Mouse (Mus musculus) C2C12 (cell line): Measurements from ENCODE around the gene Slc38a6. TPM values are rescaled to one million over a fixed set of nuclear protein-coding genes. Genes with fewer than 3 reads are reported as not detected.
A peak's percentile ranks its signal among the peaks of the same experiment; 100 is the strongest.

Source experiments
- H3K27me3 ChIP-seq: one replicate; pipeline ENCODE4 v1.6.1; 2011; ENCODE audit not compliant: control insufficient read depth, insufficient read depth, insufficient read length
- H3K36me3 ChIP-seq: one replicate; pipeline ENCODE4 v1.6.1; 2011; ENCODE audit not compliant: control insufficient read depth, insufficient read depth
- H3K4me3 ChIP-seq: one replicate; pipeline ENCODE4 v1.5.1; 2011; ENCODE audit warnings: mild to moderate bottlenecking, control low read depth; ENCODE audit not compliant: poor library complexity, insufficient read depth, severe bottlenecking
- H3K79me2 ChIP-seq: one replicate; pipeline ENCODE4 v1.6.1; 2011; ENCODE audit not compliant: control insufficient read depth, insufficient read depth
- H3K79me3 ChIP-seq: one replicate; pipeline ENCODE4 v1.6.1; 2011; ENCODE audit warnings: low read depth, control low read depth
- H3ac ChIP-seq: one replicate; pipeline ENCODE3; 2011; ENCODE audit warnings: low read depth; ENCODE audit not compliant: control insufficient read depth, insufficient read length
- CEBPB ChIP-seq: IDR thresholded peaks from one replicate; pipeline ENCODE4 v1.6.1; 2011; ENCODE audit warnings: low read depth, mild to moderate bottlenecking, control low read depth, moderate library complexity
- CTCF ChIP-seq: IDR thresholded peaks from one replicate; pipeline ENCODE4 v1.5.1; 2011; ENCODE audit not compliant: control insufficient read depth, insufficient read depth, insufficient read length
- FOSL1 ChIP-seq: IDR thresholded peaks from one replicate; pipeline ENCODE4 v1.8.0; 2011; ENCODE audit warnings: mild to moderate bottlenecking, low read length; ENCODE audit not compliant: poor library complexity, insufficient read depth, severe bottlenecking
- MAX ChIP-seq: IDR thresholded peaks from one replicate; pipeline ENCODE4 v1.6.1; 2011; ENCODE audit warnings: mild to moderate bottlenecking, control low read depth
- MYOD1 ChIP-seq: IDR thresholded peaks from one replicate; pipeline ENCODE4 v1.6.1; 2011; ENCODE audit warnings: low read depth; ENCODE audit not compliant: control insufficient read depth, insufficient read length
- MYOG ChIP-seq: IDR thresholded peaks from one replicate; pipeline ENCODE4 v1.6.1; 2011; ENCODE audit not compliant: control insufficient read depth, insufficient read length; ENCODE audit errors: extremely low read depth
- USF1 ChIP-seq: IDR thresholded peaks from one replicate; pipeline ENCODE4 v1.6.1; 2011; ENCODE audit warnings: low read depth, mild to moderate bottlenecking, control low read depth, moderate library complexity
- polyA plus RNA-seq: library from polyadenylated mRNA; unstranded; fragments of >200 nt; fragmentation: generic; extraction: Trizol; gene quantifications from one replicate; pipeline ENCODE4 v1.2.1, GENCODE M21; 2012; ENCODE audit warnings: missing spikeins

Gene Slc38a6
- polyA plus RNA-seq, 1 experiment = 13.1 TPM

DNA sequence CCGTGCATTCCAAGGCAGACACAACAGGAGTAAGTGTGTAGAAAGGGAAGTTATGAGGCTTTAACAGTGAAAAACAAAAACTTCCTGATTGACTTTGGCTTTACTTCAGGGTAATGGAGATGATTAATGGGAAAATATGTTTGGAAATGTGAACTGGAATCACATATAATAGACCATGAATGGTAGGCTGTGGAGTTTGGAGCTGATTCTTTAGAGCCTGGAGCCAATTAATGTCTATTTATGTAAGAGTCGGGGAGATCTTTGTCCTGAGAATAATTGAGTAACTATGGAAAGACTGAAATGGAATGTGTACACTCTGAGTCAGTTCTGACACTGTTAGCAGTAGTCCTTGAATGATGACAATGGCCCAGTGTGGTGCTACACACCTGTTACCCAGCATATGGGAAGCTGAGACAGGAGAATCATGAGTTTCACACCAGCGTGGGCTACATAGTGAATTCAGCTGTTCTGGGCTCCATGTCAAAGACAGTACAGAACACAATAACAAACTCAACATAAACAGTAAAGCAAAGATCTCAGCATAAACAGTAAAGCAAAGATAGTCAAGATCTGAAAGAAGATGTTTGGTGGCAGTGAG, 21.1 kb upstream of the Slc38a6 start:
- no peak overlapping the region for H3ac ChIP-seq
- TF ChIP-seq CEBPB (no peak), MYOD1 (peak; percentile 72)
- H3K27me3 ChIP-seq = no peaks in the 10 kb centered on the region
- no peak overlapping the region for H3K4me3 ChIP-seq
- H3K79me2 ChIP-seq = no peaks in the 10 kb centered on the region
- H3K79me3 ChIP-seq = peaks cover 2% of the 10 kb centered on the region
- no peaks in the 10 kb centered on the region for H3K36me3 ChIP-seq

DNA sequence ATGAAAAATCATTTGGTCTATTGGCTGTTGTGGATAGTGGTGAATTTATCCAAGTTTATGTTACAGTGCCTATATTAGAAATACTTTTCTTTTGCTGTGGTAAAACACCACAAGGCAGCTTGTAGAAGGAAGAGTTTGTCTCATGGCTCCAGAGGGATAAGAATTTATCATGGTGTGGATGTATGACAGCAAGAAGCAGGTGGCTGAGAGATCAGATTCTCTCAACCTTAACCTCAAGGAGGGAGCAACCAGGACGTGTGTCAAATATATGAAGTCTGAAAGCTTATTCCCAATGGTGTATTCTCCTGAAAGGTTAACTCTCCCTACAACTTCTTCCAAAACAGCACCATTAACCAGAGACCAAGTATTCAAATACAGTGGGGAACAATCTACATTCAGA, 20.0 kb upstream of the Slc38a6 start:
- Histone ChIP-seq H3K79me3 (peaks cover 2% of the 10 kb centered on the region), H3K79me2 (no peaks in the 10 kb centered on the region), H3K36me3 (no peaks in the 10 kb centered on the region), H3ac (no peak overlapping the region), H3K4me3 (no peak overlapping the region), H3K27me3 (no peaks in the 10 kb centered on the region)
- no peak for TF ChIP-seq MAX
- TF ChIP-seq FOSL1 = no peak
- no peak for TF ChIP-seq CEBPB
- no peak for TF ChIP-seq MYOG
- no peak for TF ChIP-seq USF1
- TF ChIP-seq MYOD1 = no peak
- no peak for TF ChIP-seq CTCF

DNA sequence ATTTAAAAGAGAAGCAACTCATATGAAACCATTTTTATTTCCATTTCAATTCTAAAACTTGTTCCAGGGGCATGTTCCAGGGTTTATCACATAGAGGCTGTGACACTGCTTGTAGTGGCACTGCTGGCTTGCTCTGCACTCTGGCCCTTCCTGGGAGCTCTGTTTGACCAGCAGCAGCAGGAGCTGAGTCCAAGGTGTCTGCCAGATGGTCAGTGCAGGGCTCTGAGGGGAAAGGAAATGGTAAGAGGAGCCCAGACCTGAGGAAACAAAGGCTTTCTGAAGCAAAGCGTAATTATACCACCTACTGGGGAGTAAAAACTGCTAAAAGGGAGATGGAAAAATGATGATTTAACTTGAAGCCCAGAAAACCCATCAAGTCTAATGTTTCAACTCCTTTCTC, 18.1 kb upstream of the Slc38a6 start:
- no peak for TF ChIP-seq FOSL1
- no peak for TF ChIP-seq MAX
- TF ChIP-seq MYOD1 = no peak
- TF ChIP-seq MYOG = no peak
- TF ChIP-seq CEBPB = no peak
- no peak for TF ChIP-seq USF1
- TF ChIP-seq CTCF = no peak
- no peak overlapping the region for H3K4me3 ChIP-seq
- H3K36me3 ChIP-seq = peaks cover 9% of the 10 kb centered on the region
- H3K79me2 ChIP-seq = no peaks in the 10 kb centered on the region
- peaks cover under 1% of the 10 kb centered on the region for H3K79me3 ChIP-seq
- H3K27me3 ChIP-seq = no peaks in the 10 kb centered on the region
- H3ac ChIP-seq = no peak overlapping the region

DNA sequence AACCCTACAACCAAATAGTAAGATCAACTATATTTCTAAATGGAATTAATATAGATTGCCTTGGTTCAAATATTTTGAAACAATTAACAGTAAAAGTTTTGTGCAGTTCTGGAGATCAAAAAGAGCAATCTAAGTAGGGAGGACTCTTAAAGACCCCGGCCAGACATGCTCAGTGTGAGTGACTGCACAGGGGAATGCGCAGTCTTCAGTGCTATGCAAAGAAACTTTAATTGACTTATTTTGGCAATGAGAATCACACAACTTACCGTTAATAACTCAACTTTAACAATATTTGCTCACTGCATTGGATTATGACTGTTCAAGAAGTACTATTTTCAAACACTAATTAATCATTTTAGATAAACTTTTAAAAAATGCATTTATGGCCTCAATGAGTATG, 17.0 kb upstream of the Slc38a6 start:
- Histone ChIP-seq H3K79me2 (no peaks in the 10 kb centered on the region), H3K36me3 (peaks cover 15% of the 10 kb centered on the region), H3ac (no peak overlapping the region), H3K79me3 (no peaks in the 10 kb centered on the region), H3K4me3 (no peak overlapping the region), H3K27me3 (no peaks in the 10 kb centered on the region)
- TF ChIP-seq MYOD1 (no peak), CEBPB (no peak), USF1 (no peak), MAX (no peak), FOSL1 (no peak)

DNA sequence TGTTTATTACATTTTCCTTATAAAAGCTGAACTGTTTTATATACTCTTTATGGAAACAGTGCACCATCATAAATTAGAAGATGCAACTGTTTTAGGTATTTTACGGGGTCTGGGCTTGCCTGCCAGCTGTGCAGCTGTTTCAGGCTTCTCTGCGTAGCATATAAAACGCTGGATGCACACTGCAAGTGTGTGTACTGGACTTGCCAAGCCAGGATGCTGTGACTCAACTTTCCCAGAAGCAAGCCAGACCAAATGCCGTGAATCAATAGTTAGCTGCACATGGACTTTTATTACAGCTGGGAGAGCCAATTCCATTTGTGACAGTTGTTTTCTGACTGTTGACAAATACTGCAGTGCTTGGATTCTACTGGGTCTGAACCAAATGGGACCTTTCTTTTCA, 16.6 kb upstream of the Slc38a6 start:
- Histone ChIP-seq H3ac (no peak overlapping the region), H3K27me3 (no peaks in the 10 kb centered on the region), H3K79me3 (no peaks in the 10 kb centered on the region), H3K79me2 (no peaks in the 10 kb centered on the region), H3K36me3 (peaks cover 19% of the 10 kb centered on the region), H3K4me3 (no peak overlapping the region)
- peak; percentile 79 for TF ChIP-seq MYOD1
- no peak for TF ChIP-seq MYOG

DNA sequence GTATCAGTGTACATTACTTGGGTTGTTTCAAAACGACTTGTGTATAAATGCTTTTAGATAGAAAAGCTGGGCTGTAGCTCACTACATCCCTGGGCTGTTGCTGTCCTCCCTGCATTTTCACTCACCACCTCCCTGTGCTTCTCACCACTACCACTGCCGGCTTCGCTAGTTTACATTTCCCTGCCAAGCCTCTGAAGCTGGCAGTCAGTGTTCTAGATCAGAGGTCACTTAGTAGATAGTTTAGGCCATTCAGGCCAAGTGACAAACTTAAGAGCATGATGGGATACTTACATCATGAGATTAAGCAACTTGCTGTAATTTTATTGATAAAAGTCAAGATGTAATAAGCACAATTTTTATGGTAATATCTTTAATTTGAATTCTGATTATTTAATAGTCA, 11.7 kb upstream of the Slc38a6 start:
- Histone ChIP-seq H3K79me2 (no peaks in the 10 kb centered on the region), H3K4me3 (no peak overlapping the region), H3K36me3 (peaks cover 48% of the 10 kb centered on the region), H3ac (no peak overlapping the region), H3K79me3 (no peaks in the 10 kb centered on the region), H3K27me3 (no peaks in the 10 kb centered on the region)
- no peak for TF ChIP-seq USF1
- TF ChIP-seq CEBPB = no peak
- TF ChIP-seq MYOG = no peak
- TF ChIP-seq FOSL1 = no peak
- TF ChIP-seq MAX = no peak
- no peak for TF ChIP-seq MYOD1
- no peak for TF ChIP-seq CTCF
